Mouse (Mus musculus): Measurements from ENCODE around the gene Btnl4.
"Not testable (repeated sequence)": the region's sequence is repeated elsewhere in the genome, so short reads cannot be mapped to it uniquely, and the experiment has no call there.

The Btnl4 gene

DNA sequence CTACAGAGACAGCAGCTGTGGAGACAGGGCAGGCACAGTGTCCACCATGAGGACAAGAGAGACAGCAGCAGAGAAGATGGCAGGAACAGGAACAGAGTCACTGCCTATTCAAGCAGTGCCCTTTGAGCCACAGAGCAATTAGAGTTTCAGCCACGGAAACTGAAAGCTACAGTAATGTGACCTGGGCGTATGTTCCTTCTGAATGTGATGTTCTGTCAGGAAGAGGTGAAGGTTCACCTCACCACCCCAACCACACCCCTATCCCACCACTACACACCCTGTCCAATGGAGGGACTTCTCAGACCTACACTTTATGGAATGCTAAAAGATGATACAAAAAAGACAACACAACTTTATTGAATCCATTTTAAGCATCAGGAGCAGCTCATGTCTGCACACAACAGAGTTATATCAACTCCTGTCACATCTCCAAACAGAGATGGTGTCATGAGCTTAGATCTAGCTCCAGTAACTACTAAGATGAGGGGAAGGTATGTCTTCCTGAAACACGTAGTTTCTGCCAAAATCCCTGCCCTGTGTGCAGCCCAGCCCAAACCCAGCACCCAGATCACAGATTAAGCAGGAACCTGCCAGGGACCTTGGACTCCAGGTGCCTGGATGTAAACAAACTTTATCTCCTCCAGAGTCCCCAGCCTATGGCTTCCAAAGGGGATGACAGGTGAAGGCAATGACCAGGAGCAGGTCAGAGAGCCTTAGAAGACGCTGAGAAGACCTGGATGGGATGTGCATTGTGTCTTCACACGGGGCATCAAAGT is at the start of gene Btnl4:
Gene Btnl4 (minus strand): TSS at position 81 of the 776 bp plus-strand sequence.
- DNase-seq (ENCODE audit: low read depth in 1 of 2, low spot score in 2 of 2): not testable (repeated sequence)

DNA sequence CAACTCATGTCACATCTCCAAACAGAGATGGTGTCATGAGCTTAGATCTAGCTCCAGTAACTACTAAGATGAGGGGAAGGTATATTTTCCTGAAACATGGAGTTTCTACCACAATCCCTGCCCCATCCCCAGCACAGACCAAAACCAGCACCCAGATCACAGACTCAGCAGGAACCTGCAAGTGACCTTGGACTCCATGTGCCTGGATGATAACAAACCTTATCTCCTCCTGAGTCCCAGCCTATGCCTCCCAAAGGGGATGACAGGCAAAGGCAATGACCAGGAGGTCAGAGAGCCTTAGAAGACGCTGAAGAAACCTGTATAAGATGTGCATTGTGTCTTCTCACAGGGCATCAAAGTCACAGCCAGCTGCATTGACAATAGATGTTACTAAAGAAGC is 41.9 kb upstream of the Btnl4 start:
- DNase-seq (ENCODE audit: low read depth in 1 of 2, low spot score in 2 of 2): no peak

- not testable (repeated sequence) for DNase-seq (ENCODE audit: low read depth in 1 of 2, low spot score in 2 of 2)
Observed at GRCm38 (mm10) chr17:34518571-34518970, 41.5 kb upstream of the Btnl4 start.

DNA sequence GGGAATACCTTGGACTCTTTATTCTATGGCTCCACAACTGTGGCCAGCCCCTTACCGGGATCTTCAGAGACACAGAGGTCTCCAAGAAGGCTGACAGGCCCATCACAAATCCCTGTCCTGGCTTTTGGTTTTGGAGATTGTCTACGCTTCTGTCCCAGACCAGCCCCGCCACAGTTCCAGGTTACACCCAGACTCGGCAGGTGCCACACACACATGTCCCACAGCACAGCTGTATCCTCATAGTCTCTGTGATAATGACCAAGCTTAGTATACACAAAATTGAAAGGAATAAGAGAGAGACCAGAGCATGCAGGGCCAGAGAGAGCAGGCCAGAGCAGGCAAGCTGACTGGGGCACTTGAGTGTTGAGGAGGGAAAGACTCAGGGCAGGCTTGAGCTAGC is 40.7 kb upstream of the Btnl4 start:
- no peak for DNase-seq (ENCODE audit: low read depth in 1 of 2, low spot score in 2 of 2)

DNA sequence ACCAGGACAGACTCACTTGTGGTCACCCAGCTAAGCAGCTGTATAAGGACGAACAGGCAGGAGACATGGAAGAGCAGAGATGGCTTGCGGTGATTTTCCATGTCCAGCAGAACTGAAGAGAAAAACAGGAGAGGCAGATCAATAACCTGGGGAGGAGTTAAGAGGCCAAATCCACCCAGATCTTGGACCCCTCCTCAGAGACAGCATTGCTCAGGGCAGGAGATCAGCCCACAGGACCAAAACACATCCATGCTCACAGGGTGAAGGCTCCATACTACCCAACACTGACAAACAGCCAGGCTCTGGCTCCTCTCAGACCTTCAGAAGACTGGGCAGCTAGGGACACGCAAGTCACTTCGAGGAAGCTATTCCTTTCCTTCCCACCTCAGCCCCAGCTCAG is 40.1 kb upstream of the Btnl4 start, which contains the start of gene Btnl6:
Gene Btnl6 (minus strand): TSS at position 101 of the 400 bp plus-strand sequence.
- no peak for DNase-seq (ENCODE audit: low read depth in 1 of 2, low spot score in 2 of 2)

- DNase-seq (ENCODE audit: low read depth in 1 of 2, low spot score in 2 of 2): no peak
Observed at GRCm38 (mm10) chr17:34516514-34516913, 39.4 kb upstream of the Btnl4 start.

DNA sequence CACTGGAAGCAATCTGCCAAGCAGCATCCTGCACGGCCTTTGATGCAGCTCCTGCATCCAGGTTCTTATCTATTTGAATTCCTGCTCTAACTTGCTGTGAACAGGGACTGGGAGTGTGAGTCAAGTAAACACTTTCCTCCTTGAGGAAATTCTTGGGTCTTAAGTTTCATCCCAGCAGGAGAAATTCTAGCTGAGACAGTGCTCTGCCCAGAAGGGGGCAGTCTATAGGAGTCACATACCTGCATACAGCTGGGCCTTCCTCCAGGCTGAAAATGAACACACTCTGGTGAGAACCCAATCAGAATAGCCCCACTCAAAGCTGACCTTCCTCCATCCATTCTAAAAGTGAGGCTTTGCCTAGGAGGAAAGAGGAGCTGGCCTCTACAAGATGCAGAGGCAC is 34.6 kb upstream of the Btnl4 start:
- not testable (repeated sequence) for DNase-seq (ENCODE audit: low read depth in 1 of 2, low spot score in 2 of 2)

GRCm38 (mm10) chr17:34507591-34507990 is 30.5 kb upstream of the Btnl4 start:
- no peak for DNase-seq (ENCODE audit: low read depth in 1 of 2, low spot score in 2 of 2)

DNA sequence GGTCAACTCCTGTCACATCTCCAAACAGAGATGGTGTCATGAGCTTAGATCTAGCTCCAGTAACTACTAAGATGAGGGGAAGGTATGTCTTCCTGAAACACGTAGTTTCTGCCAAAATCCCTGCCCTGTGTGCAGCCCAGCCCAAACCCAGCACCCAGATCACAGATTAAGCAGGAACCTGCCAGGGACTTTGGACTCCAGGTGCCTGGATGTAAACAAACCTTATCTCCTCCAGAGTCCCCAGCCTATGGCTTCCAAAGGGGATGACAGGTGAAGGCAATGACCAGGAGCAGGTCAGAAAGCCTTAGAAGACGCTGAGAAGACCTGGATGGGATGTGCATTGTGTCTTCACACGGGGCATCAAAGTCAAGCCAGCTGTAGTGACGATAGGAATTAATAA is 20.6 kb upstream of the Btnl4 start:
- not testable (repeated sequence) for DNase-seq (ENCODE audit: low read depth in 1 of 2, low spot score in 2 of 2)

DNA sequence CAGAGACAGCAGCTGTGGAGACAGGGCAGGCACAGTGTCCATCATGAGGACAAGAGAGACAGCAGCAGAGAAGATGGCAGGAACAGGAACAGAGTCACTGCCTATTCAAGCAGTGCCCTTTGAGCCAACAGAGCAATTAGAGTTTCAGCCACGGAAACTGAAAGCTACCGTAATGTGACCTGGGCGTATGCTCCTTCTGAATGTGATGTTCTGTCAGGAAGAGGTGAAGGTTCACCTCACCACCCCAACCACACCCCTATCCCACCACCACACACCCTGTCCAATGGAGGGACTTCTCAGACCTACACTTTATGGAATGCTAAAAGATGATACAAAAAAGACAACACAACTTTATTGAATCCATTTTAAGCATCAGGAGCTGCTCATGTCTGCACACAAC is 20.2 kb upstream of the Btnl4 start:
- DNase-seq (ENCODE audit: low read depth in 1 of 2, low spot score in 2 of 2): not testable (repeated sequence)

- DNase-seq (ENCODE audit: low read depth in 1 of 2, low spot score in 2 of 2): no peak
Observed at GRCm38 (mm10) chr17:34496539-34496938, 19.4 kb upstream of the Btnl4 start.

DNA sequence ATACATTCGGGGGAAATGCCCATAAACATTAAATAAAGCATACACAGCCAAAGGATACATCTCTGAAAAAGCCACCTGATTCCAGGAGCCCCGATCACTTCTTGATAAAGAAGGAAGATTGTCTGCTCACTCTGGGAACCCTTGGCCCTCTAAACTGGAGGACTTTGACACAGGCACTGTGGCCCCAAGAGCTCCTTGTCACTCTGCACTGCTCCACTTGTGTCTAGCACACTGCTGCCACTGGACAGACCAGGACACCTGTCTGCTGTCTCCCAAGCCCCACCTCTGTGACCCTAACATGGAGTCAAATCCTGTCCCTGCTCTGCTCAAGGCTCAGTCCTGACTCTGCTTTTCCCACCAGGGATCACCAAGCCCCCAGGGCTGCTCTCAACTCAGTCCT is 18.0 kb upstream of the Btnl4 start:
- not testable (repeated sequence) for DNase-seq (ENCODE audit: low read depth in 1 of 2, low spot score in 2 of 2)

DNA sequence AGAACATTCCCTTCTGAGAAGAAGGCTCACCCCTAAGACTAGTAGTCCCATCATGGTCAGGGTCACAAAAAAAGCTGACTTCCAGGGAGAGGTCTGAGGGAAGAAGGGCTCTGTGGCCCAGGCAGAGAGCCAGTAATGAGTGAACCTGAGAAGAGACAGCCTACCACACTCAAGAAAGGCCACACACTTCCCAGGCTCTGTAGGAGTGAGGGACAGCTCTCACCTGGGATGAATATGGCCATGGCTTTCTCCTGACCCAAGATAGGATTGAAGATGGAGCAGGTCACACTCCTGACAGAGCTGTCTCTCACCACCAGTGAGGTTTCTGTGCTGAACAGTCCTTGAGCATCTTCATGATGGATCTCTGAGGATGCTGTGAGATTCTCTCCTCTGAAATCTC is 15.7 kb upstream of the Btnl4 start:
- no peak for DNase-seq (ENCODE audit: low read depth in 1 of 2, low spot score in 2 of 2)

DNA sequence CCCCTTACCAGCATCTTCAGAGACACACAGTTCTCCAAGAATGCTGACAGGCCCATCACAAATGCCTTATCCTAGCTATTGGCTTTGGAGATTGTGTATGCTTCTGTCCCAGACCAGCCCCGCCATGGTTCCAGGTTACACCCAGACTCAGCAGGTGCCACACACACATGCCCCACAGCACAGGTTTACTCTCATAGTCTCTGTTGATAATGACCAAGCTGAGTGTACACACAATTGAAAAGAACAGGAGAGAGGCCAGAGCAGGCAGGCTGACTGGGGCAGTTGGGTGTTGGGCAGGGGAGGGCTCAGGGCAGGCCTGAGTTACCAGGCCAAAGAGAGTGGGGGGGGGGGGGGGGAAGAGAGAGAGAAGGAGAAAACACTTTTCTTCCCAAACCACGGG is 691 bp downstream of the Btnl4 start:
- no peak for DNase-seq (ENCODE audit: low read depth in 1 of 2, low spot score in 2 of 2)

DNA sequence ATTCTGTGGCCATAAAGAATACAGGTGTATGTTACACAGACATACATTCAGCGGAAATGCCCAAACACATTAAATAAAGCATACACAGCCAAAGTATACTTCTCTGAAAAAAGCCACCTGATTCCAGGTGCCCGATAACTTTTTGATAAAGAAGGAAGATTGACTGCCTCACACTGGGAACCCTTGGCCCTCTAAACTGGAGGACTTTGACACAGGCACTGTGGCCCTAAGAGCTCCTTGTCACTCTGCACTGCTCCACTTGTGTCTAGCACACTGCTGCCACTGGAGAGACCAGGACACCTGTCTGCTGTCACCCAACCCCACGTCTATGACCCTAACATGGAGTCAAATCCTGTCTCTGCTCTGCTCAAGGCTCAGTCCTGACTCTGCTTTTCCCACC is 2.1 kb downstream of the Btnl4 start:
- no peak for DNase-seq (ENCODE audit: low read depth in 1 of 2, low spot score in 2 of 2)

DNA sequence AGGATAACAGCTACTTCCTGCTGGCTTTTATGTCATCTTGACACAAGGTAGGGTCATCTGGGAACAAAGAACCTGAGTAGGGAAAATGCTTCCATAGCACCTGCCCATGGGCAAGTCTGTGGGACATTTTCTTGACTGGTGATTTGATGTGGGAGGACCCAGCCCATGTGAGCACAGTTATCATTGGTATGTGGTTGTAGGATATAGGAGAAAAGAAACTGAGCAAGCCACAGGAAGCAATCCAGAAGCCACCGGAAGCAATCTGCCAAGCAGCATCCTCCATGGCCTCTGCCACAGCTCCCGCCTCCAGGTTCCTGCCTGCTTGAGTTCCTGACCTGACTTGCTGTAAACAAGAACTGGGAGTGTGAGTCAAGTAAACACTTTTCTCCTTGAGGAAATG is 6.6 kb downstream of the Btnl4 start:
- DNase-seq (ENCODE audit: low read depth in 1 of 2, low spot score in 2 of 2): no peak

DNA sequence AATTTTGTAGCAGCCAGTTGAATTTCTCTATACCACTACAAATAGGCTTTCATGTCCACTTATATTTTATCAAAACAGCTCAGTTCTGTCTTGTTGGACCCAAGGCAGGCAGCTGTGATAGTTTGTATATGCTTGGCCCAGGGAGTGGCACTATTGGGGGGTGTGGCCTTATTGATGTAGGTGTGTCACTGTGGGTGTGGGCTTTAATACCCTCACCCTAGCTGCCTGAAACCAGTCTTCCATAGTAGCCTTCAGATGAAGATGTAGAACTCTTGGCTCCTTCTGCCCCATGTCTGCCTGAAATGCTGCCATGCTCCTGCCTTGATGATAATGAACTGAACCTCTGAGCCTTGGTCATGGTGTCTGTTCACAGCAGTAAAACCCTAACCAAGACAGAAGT is 11.2 kb downstream of the Btnl4 start:
- DNase-seq (ENCODE audit: low read depth in 1 of 2, low spot score in 2 of 2): not testable (repeated sequence)

DNA sequence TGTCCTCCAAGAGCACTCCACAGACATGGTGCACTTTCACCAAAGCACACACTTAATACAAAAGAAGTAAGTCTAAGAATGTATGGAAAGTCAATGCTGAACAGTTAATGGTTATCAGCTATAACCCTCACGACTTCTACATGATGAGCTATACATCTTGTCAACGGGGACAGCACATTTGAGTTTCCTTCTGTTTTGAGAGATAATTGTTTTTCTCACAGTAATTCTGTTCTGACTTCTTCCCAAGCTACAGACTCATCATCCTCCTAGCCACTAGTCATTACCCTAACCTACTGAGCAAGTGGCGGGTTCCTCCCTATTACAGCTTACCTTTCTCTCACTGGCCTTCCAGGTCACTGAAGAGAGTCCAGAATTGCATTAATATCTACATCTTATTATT is 17.9 kb downstream of the Btnl4 start:
- DNase-seq (ENCODE audit: low read depth in 1 of 2, low spot score in 2 of 2): no peak

GRCm38 (mm10) chr17:34457668-34458067 is 19.4 kb downstream of the Btnl4 start:
- no peak for DNase-seq (ENCODE audit: low read depth in 1 of 2, low spot score in 2 of 2)

- DNase-seq (ENCODE audit: low read depth in 1 of 2, low spot score in 2 of 2): no peak
Observed at GRCm38 (mm10) chr17:34448473-34449041, 28.6 kb downstream of the Btnl4 start.

GRCm38 (mm10) chr17:34441990-34442389 is 35.1 kb downstream of the Btnl4 start:
- no peak for DNase-seq (ENCODE audit: low read depth in 1 of 2, low spot score in 2 of 2)

DNA sequence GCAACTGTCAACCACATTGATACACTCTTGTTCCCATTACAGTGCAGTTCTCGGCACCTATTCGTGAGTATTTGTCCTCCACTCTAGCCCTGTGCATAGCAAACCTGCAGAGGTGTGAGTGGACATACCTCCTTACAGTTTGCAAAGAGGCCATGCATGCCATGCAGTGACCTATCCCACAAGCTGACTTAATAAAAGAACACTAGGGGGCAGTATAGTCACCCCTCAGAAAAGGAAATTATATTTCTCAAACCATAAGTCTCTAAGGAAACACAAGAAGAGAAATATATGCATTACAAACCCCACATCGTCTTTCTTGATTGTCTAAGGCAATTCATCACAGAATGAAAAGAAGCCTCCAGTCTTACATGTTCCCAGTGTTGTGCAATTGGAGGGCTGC is 37.3 kb downstream of the Btnl4 start:
- no peak for DNase-seq (ENCODE audit: low read depth in 1 of 2, low spot score in 2 of 2)

DNA sequence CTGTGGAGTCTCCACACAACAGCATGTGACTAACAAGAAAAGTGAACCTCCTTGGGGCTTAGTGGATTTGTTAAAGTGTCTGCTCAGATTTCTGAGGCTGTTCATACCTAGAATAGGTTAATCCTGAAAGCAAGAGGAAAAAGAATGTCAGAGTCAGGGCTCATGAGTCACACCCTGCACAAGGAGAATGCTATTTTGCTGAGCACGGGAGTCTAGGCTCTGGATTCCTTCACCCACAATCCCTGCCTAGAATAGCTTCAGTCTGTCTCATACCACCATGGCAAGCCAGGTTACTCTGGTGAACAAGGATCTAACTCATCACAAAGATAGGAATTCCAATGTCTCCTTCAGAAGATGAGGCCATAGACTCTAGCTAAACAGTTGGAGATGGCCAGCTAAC is 38.5 kb downstream of the Btnl4 start:
- no peak for DNase-seq (ENCODE audit: low read depth in 1 of 2, low spot score in 2 of 2)
